Mouse (Mus musculus) v-Abl transformed pro-B cells (cell line): ENCODE results near the gene Fam104a.

ENCODE experiments used
- in situ Hi-C, 2 experiments: fragments of 400-800 bp; cut with MboI; formaldehyde crosslinking; loops; one replicate each; pipeline ENCODE4 v1.15.1; 2025; ENCODE audit not compliant: unreplicated experiment in 2 of 2

Gene Fam104a

DNA sequence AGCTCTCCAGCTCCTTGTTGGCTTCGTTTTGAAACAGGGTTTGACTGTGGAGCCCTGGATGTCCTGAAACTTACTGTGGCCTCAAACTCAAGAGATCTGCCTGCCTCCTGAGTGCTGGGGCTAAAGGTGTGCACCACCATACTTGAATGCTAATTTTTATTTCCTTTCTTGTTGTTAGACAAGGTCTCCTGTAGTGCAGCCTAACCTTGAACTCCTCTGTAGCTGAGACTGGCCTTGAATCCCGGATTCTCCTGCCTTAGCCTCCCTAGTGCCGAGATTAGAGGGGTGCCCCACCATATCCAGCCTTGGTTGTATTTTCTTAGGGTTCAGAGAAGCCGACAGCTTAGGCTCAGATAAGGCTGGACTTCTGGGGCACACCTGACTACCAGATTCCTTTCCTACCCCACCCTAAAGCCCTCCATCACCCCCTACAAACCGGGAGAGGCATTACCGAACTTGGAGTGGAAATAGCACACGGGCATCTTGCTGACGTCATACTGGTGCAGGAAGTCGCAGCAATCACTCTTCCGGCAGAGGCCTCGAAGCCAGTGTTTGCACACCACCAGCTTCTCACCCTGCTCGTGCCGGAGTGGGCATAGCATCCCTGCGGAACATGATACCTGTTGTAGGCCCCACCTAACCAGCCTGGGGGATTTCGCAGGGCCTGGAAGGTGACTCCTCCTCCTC lies 22.2 kb upstream of the Fam104a start:
- in situ Hi-C loops, result loop anchor here (10.0 to 25.0 kb wide), 2 partner anchors 929 to 1206 kb away; no protein-coding TSS in a partner anchor

DNA sequence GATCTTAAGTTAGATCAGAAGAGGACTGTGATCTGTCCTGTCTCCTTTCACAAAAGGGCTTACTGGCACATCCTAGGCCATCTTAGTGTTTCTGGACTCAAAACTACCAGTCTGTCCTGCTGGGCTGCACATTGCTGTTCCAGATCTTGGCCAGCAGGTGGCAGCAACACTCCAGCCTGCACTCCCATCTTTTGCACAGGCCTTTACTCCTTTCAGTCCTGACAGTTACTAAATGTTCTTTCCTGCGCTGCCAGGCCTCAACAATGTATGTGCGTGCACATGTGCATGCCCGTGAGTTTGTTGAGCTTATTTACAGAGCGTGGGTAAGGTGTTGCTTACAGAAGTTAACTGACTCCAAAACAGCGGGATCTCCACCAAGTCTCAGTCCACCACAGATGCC lies 19.8 kb upstream of the Fam104a start:
- in situ Hi-C loops, result loop anchor here (10.0 to 25.0 kb wide), 2 partner anchors 931 to 1209 kb away; no protein-coding TSS in a partner anchor

DNA sequence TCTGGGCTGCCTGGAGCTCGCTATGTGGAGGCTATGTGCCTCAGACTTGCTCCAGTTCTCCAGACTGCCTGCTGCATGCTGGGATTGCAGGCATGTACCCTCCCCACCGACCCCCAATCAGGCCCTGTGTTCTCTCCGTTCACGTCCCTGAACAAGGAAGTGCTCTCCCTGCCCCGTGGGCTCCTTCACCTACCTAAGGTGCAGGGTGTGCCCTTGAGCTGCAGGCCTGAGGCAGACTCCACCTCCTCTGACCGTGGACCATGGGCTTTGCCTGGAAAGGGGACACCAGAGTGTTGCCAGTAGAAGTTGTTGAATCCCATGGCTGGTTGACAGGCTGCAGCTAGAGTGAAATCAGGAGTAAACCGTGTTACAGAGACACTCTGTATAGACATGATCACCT lies 15.7 kb upstream of the Fam104a start:
- in situ Hi-C loops, result loop anchor here (10.0 to 25.0 kb wide), 3 partner anchors 935 to 1463 kb away; partner anchors contain the start of gene Slc9a3r1 (in 1 of the 2)

DNA sequence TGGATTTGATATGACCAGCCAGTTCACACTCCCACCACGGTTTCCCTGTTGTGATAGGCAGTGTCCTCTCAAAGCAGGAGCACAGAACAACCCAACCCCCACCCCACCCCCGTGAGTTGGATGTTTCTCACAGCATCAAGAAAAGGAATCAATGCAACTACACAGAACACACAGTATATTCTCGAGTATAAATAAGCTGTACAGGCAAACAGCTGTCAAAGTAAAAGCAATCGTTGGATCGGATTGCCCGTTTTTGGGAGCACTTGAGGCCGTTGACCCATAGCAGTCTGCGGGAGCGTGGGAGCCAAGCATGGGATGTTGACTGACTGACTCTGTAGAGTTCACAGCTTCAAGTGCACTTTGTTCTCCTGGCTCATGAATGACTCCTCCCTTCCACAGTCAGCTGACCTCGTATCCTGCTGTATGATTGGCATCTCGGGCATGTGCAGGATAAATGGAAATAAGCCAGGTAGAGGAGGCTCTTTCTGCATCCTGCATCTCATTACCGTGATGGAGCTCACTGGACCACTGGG lies 14.1 kb upstream of the Fam104a start:
- in situ Hi-C loops, result loop anchor here in 1 of 2 experiments (25.0 kb wide), 2 partner anchors 1214 to 1464 kb away; partner anchors contain the start of gene Slc9a3r1

DNA sequence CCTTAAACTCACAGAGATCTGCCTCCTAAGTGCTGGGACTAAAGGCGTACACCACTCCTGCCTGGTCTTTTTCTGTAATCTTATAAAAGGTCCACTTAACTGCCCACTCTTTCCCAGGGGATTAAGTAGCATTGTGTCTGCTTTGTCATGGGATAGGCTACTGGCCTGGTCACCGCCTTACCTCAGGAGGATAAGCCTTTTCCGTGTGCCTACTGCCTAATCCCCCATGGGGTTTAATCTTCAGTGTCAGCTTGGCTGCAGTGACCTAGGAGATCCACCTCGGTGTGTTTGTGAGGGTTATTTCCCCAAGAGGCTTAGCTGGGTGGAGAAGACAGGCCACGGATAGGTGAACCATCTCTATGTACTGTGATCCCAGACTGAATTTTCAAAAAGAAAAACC lies 13.6 kb upstream of the Fam104a start:
- in situ Hi-C loops, result loop anchor here in 1 of 2 experiments (25.0 kb wide), 2 partner anchors 1215 to 1465 kb away; partner anchors contain the start of gene Slc9a3r1

DNA sequence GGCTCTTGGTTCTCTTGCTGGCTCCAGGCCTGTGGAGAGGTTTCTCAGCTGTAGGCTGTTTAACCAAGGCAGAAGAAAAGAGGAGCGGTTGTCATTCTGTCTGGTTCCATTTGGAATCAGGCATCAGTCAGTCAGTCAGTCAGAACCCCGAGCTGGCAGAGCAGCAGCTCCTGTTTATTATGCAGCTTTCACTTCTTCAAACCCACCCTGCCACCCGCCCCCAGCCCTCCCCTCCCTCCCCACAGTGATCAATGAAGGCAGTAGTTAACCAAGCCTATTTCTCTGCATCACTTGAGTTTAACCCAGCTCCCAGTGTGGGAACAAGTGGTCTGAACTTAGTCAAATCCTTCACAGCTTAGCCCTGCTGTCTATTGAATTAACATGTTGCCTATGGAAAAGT lies 7.9 kb upstream of the Fam104a start:
- in situ Hi-C loops, result loop anchor here in 1 of 2 experiments (25.0 kb wide), 2 partner anchors 1220 to 1470 kb away; partner anchors contain the start of gene Slc9a3r1

DNA sequence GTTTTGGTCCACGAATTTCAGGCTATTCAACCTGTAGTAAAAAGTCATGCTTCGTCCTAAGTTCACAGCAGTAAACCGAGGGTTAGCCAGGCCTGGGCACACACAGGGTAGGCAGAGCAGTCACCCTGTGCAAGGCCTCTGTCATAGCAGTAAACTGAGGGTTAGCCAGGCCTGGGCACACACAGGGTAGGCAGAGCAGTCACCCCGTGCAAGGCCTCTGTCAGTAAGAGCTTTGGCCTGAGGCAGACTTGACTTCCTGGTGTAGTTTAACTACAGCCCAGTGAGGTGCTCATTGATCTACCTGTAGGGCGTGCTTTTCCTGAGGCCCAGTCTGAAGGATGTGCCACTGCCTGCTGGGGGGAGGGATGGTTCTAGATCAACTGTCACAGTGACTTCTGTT lies 7.4 kb upstream of the Fam104a start:
- in situ Hi-C loops, result loop anchor here in 1 of 2 experiments (25.0 kb wide), 2 partner anchors 1221 to 1471 kb away; partner anchors contain the start of gene Slc9a3r1

DNA sequence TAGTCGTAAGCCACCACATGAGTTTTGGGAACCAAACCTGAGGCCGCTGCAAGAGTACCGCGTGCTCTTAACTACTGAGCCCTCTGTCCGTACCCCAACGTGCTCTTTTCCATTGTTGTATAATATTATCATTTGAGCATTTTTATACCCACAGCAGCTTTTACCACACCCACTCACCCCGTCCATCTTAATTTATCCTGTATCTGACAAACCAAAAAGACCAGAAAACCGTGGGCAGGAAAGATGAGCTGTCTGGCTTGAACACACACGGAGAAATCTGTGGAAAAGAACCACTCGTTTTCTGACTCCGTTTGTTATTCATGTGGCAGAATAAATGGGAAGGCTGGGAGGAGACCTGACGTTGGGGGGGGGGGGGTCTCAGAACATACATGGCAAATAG lies 6.6 kb upstream of the Fam104a start:
- in situ Hi-C loops, result loop anchor here in 1 of 2 experiments (25.0 kb wide), 2 partner anchors 1222 to 1472 kb away; partner anchors contain the start of gene Slc9a3r1

DNA sequence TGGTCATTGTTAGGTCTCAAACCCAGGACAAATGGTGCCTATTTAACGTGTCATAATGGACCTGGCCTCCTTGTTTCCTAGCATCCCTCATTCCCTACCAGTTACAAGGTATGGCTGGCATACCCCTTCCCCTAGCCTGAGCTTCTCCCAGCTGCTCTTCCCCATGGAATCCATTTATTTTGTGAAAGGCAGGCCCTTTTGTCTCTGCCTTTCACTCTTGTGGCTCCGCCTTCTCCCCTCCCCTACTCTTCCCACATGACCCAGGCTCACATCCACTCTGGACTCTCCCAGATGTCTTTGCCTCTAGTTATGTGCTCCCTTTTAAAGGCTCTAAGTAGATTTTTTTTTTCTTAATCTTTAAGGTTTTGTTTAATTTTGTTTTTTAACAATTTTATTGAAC lies 3.1 kb upstream of the Fam104a start:
- in situ Hi-C loops, result loop anchor here in 1 of 2 experiments (25.0 kb wide), 2 partner anchors 1225 to 1475 kb away; partner anchors contain the start of gene Slc9a3r1

DNA sequence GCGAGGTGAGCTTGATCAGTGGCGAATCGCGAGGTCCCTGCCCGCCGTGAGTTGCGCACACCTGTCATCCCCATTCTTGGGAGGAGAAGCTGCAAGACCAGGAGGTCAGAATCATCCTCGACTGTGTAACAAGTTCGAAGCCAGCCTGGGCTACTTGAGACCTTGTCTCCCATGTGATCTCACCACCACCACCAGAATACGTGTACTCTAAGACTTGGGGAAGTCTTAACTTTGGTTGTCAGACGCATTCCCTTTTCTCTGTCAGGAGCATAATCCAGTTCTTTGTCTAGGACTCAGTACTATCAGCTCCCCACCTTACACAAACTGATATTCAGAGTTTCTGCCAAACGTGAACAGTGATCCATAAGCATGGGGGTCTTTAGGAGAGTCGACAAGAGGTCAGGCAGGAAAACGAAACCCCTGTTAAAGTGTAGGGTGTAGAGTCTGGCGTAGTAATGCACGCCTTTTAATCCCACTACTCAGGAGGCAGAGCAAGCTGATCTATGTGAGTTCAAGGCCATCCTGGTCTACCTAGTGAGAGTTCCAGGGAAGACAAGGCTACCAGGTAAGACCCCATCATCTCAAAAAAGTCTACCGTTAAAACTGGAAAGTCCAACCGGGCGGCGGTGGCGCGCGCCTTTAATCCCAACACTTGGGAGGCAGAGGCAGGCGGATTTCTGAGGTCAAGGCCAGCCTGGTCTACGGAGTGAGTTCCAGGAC lies 912 bp upstream of the Fam104a start:
- in situ Hi-C loops, result loop anchor here (5.0 to 25.0 kb wide), 3 partner anchors 38 to 1477 kb away; partner anchors contain the start of genes Cog1 (in 2 of the 2) and Slc9a3r1 (in 1 of the 2)

DNA sequence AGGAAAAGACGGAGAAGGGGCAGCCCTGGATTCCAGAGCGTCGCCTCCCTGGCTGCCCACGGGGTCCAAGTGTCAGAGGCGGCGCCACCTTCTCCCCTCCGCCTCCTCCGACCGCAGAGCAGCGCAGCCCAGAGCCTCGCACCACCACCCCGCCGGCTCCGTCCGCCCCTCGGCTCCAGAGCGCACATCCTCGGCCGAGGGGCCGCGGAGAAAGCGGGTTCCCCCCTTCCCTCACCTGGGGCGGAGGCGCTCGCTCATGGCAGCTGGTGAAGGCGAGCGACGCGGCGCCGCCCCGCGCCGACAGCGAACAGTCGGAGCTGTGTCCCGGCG lies 363 bp downstream of the Fam104a start:
- in situ Hi-C loops, result loop anchor here (5.0 to 25.0 kb wide), 3 partner anchors 36 to 1479 kb away; partner anchors contain the start of genes Cog1 (in 2 of the 2) and Slc9a3r1 (in 1 of the 2)

DNA sequence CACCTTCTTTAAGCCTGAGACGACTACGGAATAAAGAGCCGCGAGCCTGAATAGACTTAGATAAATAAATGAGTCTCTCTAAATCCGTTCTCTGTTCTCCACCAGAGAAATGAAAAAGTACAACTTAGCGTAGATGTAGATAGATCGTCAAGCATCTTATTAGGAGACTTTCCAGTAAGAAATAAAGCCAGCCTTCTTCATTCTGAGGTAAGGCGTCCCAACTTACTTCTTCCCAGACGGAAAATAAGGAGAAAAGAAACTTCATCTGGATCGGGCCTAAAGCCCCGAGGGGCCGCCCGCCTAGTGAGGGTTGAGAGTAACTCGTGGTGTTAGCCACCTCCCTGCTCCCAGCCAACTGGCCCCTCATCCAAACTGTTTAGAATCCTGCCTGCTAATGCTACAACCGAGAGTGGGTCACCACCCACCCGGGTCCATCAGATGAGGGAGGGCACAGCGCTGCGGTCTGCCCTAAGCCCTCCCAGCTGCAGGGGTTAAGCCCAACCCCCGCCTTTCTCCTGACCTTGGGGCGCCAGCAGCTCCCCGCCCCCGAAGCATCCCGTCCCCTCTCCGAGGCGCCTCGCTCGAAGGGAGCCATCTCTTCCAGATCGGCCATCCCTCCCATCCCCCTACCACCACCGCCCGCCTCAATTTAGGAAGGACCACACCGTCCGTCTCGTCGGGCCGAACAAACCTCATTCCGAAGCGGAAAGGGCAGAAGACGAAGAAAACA lies 893 bp downstream of the Fam104a start:
- in situ Hi-C loops, result loop anchor here (5.0 to 25.0 kb wide), 3 partner anchors 36 to 1479 kb away; partner anchors contain the start of genes Cog1 (in 2 of the 2) and Slc9a3r1 (in 1 of the 2)

DNA sequence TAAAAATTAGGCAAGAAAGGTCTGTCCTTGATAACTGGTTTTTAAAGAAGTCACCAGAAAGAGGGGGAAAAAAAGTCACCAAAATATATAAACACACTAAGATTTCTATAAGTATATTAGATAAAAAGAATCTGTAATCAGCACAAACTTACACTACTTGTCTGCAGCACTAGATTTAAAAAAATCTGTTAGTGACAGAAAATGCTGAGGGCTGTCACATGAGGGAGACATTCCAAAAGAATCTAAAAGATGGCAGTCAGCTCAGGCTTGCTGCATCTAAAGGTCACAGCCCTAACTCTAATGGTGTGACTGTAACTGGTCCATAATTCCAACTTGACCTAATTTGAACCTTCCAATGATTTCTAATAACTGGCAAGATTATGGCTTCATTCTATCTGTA lies 2.0 kb downstream of the Fam104a start:
- in situ Hi-C loops, result loop anchor here (5.0 to 25.0 kb wide), 3 partner anchors 35 to 1480 kb away; partner anchors contain the start of genes Cog1 (in 2 of the 2) and Slc9a3r1 (in 1 of the 2)

DNA sequence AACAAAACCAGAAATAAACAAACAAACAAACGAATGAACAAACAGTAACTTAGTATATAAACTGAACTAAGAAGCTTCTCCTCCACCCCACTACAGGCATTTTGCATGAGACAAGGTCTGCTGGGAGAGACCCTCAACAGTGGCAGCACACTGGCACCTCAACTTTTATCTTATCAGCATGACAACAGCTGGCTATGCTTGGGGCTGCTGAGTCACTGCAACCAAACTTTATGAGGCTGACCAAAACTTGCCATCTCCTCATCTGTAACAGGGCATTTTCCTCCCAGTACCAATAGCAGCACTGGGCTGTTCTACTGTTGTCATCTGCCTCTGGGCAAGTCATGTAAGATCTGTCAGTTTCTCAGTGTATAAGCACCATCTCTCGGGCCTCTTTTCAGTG lies 3.0 kb downstream of the Fam104a start:
- in situ Hi-C loops, result loop anchor here (5.0 to 25.0 kb wide), 3 partner anchors 34 to 1481 kb away; partner anchors contain the start of genes Cog1 (in 2 of the 2) and Slc9a3r1 (in 1 of the 2)

DNA sequence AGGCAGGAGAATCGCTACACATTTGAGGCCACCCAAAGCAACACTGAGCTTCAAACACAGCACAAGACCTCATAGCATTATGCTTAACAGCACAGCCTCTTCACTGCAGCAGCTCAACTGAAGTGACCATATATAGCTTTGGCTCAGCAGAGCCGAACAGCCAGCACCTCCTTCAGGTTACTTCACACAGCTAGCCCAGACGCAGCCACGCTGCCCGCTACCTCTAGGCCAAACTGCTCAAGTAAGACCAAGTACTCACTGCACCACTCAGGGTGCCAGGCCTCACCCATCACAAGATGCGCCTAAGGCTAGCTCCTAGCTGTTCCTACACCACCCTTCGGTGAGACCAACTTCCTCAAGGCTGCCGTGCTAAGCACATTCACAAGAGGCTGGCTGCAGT lies 5.6 kb downstream of the Fam104a start:
- in situ Hi-C loops, result loop anchor here in 1 of 2 experiments (25.0 kb wide), 2 partner anchors 1234 to 1484 kb away; partner anchors contain the start of gene Slc9a3r1

DNA sequence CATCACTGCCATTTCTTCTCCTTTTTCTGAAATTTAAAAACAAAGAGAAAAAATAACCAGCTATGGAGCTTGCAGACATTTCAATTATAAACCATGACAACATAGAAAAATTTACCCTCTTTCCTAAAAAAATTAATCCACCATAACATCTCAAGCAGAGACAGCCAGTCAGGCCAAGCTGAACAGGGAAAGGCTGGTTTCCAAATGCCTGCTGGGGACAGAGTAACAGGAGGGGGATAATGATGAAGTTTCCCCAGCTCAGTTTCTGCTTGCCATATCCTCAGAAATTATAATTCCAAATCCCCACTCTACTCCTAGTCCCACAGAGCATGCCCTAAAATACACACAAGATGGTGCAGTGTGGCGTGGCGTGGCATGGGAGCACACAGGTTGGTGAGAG lies 6.6 kb downstream of the Fam104a start:
- in situ Hi-C loops, result loop anchor here in 1 of 2 experiments (25.0 kb wide), 2 partner anchors 1235 to 1485 kb away; partner anchors contain the start of gene Slc9a3r1

DNA sequence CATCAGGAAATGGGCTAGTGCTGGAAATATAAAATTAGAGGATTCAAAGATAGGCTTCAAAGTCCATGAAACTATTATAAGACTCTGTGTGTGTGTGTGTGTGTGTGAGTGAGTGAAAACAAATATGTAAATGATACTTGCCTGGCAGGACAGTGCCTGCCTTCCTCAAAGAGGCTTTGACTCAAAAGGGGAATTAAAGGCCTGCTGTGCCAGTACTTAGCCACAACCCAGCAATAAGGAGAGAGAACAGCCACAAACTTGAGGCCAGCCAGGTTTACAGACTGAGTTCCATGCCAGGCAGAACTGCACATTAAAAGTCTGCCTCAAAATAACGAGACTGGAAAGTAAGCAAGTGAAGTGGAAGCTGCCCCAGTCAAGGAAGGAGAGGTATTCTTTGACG lies 7.1 kb downstream of the Fam104a start:
- in situ Hi-C loops, result loop anchor here in 1 of 2 experiments (25.0 kb wide), 2 partner anchors 1235 to 1485 kb away; partner anchors contain the start of gene Slc9a3r1

DNA sequence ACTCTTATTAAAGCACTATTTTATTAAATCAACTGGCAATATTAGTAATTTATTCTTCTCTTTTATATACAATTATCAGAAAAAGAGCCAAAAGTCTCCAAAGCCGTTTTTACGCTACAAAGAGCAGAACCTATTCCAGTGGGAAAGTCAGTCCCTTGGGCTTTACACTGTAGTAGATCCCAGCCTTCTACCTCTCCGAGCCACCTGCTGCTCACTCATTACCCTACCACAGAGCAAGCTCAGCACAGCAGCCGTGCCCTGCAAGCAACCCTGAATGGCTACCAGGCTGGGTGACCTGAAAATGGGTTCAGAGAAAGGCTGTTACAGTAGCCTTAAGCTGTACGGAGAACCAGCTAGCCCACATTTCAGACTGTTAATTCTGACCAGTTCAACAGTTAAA lies 9.4 kb downstream of the Fam104a start:
- in situ Hi-C loops, result no loop called here

DNA sequence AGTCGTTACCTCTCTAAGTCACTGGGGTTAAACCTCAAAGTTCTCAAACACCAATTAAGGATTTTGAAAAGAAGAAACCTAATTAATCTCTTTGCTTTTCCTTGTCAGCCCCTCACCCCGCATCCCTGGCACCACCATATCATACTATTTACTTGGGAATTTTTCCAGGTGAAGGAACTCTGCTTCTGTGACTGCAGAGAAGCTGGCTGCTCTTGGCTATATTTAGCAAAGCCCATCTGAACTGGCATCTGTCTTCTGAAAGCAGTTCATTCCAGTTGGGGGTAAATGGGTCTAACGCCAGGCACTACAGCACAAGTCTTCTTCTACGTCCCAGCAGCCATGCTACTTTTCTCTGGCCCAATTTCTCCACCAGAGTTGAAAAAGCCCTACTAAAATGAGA lies 10.3 kb downstream of the Fam104a start:
- in situ Hi-C loops, result no loop called here
